Mouse (Mus musculus) limb, embryonic 11.5 days (tissue): ENCODE results near the gene Cacna1d. TPM values are rescaled to one million over a fixed set of nuclear protein-coding genes. Genes with fewer than 3 reads are reported as not detected.

Experiments
- ATAC-seq: fragments of 200-750 bp; cut with Nextera tagmentation; 2 replicates; pipeline ENCODE4 v1.8.0; 2017; ENCODE audit warnings: low read depth; ENCODE audit not compliant: insufficient number of reproducible peaks, low FRiP score, low TSS enrichment
- DNase-seq: peaks from one replicate; pipeline ENCODE4 v3.0.0-alpha.2; 2015; ENCODE audit warnings: low spot score
- H3K27ac ChIP-seq: fragments of 300-500 bp; sonication (generic); replicated peaks from 2 replicates; pipeline ENCODE4 v1.5.1; 2014; ENCODE audit warnings: low read depth, mild to moderate bottlenecking, low read length
- H3K27me3 ChIP-seq: fragments of 300-500 bp; sonication (generic); 2 replicates; pipeline ENCODE4 v1.6.1; 2014; ENCODE audit warnings: mild to moderate bottlenecking, low read length, mixed read lengths; ENCODE audit not compliant: control insufficient read depth, insufficient read depth
- H3K36me3 ChIP-seq: fragments of 300-500 bp; sonication (generic); 2 replicates; pipeline ENCODE4 v1.6.1; 2014; ENCODE audit warnings: mild to moderate bottlenecking, low read length, moderate library complexity, mixed read lengths; ENCODE audit not compliant: control insufficient read depth, insufficient read depth
- H3K4me1 ChIP-seq: fragments of 300-500 bp; sonication (generic); 2 replicates; pipeline ENCODE4 v1.6.1; 2014; ENCODE audit warnings: low read length, mixed read lengths; ENCODE audit not compliant: control insufficient read depth, insufficient read depth
- H3K4me2 ChIP-seq: fragments of 300-500 bp; sonication (generic); 2 replicates; pipeline ENCODE4 v1.6.1; 2014; ENCODE audit warnings: low read depth, mild to moderate bottlenecking, moderate library complexity; ENCODE audit not compliant: severe bottlenecking
- H3K4me3 ChIP-seq: fragments of 300-500 bp; sonication (generic); 2 replicates; pipeline ENCODE4 v1.5.1; 2014; ENCODE audit warnings: low read depth, low read length
- H3K9ac ChIP-seq: fragments of 300-500 bp; sonication (generic); 2 replicates; pipeline ENCODE4 v1.6.1; 2014; ENCODE audit warnings: mild to moderate bottlenecking, low read length
- H3K9me3 ChIP-seq: fragments of 300-500 bp; sonication (generic); 2 replicates; pipeline ENCODE4 v1.6.1; 2016; ENCODE audit warnings: low read length; ENCODE audit not compliant: control insufficient read depth
- WGBS: fragments of 180-500 bp; shearing (Covaris S2); extraction: QIAGEN DNeasy Blood & Tissue Kit; methylation state at CpG from one replicate; pipeline ENCODE4 v1.1.7; 2014; 5-methylcytosine and 5-hydroxymethylcytosine counted together
- polyA plus RNA-seq: library from polyadenylated mRNA; unstranded; fragments of >200 nt; fragmentation: Nextera tagmentation; extraction: Ambion mirVana; gene quantifications from 2 replicates; pipeline ENCODE4 v1.2.1, GENCODE M21; 2014

Cacna1d gene
- polyA plus RNA-seq, 1 experiment from 2014 or later: 2.1 TPM

- no peak for ATAC-seq
- no peak for DNase-seq
- Histone ChIP-seq H3K36me3 (no peaks in the 10 kb centered on the region), H3K4me1 (no peaks in the 10 kb centered on the region), H3K27me3 (no peaks in the 10 kb centered on the region), H3K9me3 (no peaks in the 10 kb centered on the region), H3K4me3 (no peak overlapping the region), H3K4me2 (no peak overlapping the region), H3K9ac (no peak overlapping the region), H3K27ac (no peak overlapping the region)
- WGBS: 71% methylated on average over 6 of the region's 6 CpGs
These were observed 385.7 kb downstream of the Cacna1d start for GRCm38 (mm10) chr14:30105551-30105950.

DNA sequence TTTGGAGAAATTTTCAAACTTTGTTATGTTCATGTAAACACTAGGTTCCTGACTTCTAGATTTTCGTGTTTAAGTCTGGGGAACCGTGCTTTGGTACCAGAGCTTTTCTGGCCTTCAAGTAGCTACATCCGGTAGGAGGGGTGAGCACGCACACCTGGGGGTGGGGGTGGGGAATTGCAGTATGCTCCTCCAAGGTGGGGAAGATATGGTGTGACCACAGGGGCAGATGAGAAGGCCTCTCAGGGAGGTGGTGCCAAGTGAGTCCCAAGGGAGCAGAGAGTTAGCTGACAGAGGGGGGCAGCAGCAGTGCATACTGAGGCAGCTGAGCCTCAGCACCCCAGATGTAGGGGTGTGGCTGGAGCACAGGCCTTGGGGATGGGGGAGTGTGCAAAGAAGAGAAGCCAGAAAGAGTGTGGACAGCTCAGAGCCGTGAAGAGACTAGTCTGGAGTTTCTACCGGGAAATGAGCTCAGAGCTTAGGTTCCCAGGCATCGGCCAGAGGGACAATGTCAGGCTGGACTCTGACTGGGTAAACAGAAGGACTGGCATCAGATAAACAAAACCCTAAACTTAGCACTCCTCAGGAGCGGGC is 387.2 kb downstream of the Cacna1d start:
- no peak overlapping the region for H3K4me2 ChIP-seq
- DNase-seq (no peak), ATAC-seq (no peak)
- no peaks in the 10 kb centered on the region for H3K27me3 ChIP-seq
- H3K27ac ChIP-seq: no peak overlapping the region
- no peaks in the 10 kb centered on the region for H3K9me3 ChIP-seq
- no peaks in the 10 kb centered on the region for H3K36me3 ChIP-seq
- no peak overlapping the region for H3K4me3 ChIP-seq
- H3K4me1 ChIP-seq: no peaks in the 10 kb centered on the region
- H3K9ac ChIP-seq: no peak overlapping the region
- WGBS: 60% methylated on average over 8 of the region's 8 CpGs

- no peak for ATAC-seq
- WGBS: 61% methylated on average over 5 of the region's 5 CpGs
- no peak overlapping the region for H3K27ac ChIP-seq
These were observed 394.0 kb downstream of the Cacna1d start for GRCm38 (mm10) chr14:30097239-30097638.

GRCm38 (mm10) chr14:30092426-30092825 is 398.8 kb downstream of the Cacna1d start:
- no peaks in the 10 kb centered on the region for H3K27me3 ChIP-seq
- no peaks in the 10 kb centered on the region for H3K4me1 ChIP-seq
- H3K27ac ChIP-seq: no peak overlapping the region
- H3K4me3 ChIP-seq: no peak overlapping the region
- DNase-seq: no peak
- H3K9ac ChIP-seq: no peak overlapping the region
- no peaks in the 10 kb centered on the region for H3K36me3 ChIP-seq
- 81% methylated on average over 4 of the region's 4 CpGs for WGBS
- H3K4me2 ChIP-seq: no peak overlapping the region
- ATAC-seq: no peak
- H3K9me3 ChIP-seq: no peaks in the 10 kb centered on the region

More at GRCm38 (mm10) chr14:30097239-30097638, 394.0 kb downstream of the Cacna1d start:
- H3K4me1 ChIP-seq: no peaks in the 10 kb centered on the region
- DNase-seq: no peak
- H3K9me3 ChIP-seq: no peaks in the 10 kb centered on the region
- no peaks in the 10 kb centered on the region for H3K27me3 ChIP-seq
- no peak overlapping the region for H3K4me3 ChIP-seq
- no peak overlapping the region for H3K9ac ChIP-seq
- no peak overlapping the region for H3K4me2 ChIP-seq
- H3K36me3 ChIP-seq: no peaks in the 10 kb centered on the region

DNA sequence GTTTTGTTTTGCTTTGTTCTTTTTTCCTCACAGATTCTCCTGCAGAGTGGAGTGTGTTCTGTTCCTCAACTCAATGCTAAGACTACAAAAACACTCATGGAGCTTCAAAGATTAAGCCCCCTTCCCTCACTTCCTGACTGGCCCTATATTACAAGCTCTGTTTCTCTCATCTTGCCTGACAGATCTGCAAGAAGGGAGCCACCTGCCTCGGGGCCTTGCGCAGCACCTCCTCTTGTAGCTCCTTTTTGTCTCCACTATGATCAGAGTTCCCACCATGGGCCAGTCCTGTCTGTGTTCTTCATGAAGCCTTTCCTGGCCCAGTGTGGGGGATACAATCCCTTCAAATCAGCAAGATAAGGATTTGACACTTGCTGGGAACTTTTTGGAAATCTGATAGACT is 399.2 kb downstream of the Cacna1d start:
- H3K4me1 ChIP-seq: no peaks in the 10 kb centered on the region
- DNase-seq (no peak), ATAC-seq (no peak)
- no peak overlapping the region for H3K27ac ChIP-seq
- H3K4me3 ChIP-seq: no peak overlapping the region
- H3K9me3 ChIP-seq: no peaks in the 10 kb centered on the region
- H3K9ac ChIP-seq: no peak overlapping the region
- no peaks in the 10 kb centered on the region for H3K27me3 ChIP-seq
- H3K4me2 ChIP-seq: no peak overlapping the region
- H3K36me3 ChIP-seq: no peaks in the 10 kb centered on the region
- WGBS: 79% methylated on average over 2 of the region's 2 CpGs

GRCm38 (mm10) chr14:30079729-30080128 is 411.5 kb downstream of the Cacna1d start:
- Histone ChIP-seq H3K27me3 (no peaks in the 10 kb centered on the region), H3K36me3 (no peaks in the 10 kb centered on the region), H3K4me3 (no peak overlapping the region), H3K4me1 (no peaks in the 10 kb centered on the region), H3K9ac (no peak overlapping the region), H3K4me2 (no peak overlapping the region), H3K27ac (no peak overlapping the region), H3K9me3 (no peaks in the 10 kb centered on the region)
- ATAC-seq (no peak), DNase-seq (no peak)
- 86% methylated on average over 4 of the region's 4 CpGs for WGBS

GRCm38 (mm10) chr14:30078115-30078808 is 413.0 kb downstream of the Cacna1d start:
- H3K27me3 ChIP-seq: no peaks in the 10 kb centered on the region
- no peak overlapping the region for H3K9ac ChIP-seq
- no peaks in the 10 kb centered on the region for H3K36me3 ChIP-seq
- H3K4me3 ChIP-seq: no peak overlapping the region
- no peak overlapping the region for H3K4me2 ChIP-seq
- ATAC-seq (no peak), DNase-seq (no peak)
- H3K4me1 ChIP-seq: no peaks in the 10 kb centered on the region
- H3K27ac ChIP-seq: no peak overlapping the region
- 83% methylated on average over 15 of the region's 15 CpGs for WGBS
- no peaks in the 10 kb centered on the region for H3K9me3 ChIP-seq

GRCm38 (mm10) chr14:30075268-30075887 is 415.9 kb downstream of the Cacna1d start:
- H3K4me1 ChIP-seq: no peaks in the 10 kb centered on the region
- 77% methylated on average over 7 of the region's 7 CpGs for WGBS
- no peak for ATAC-seq

More at GRCm38 (mm10) chr14:30075268-30075887, 415.9 kb downstream of the Cacna1d start:
- Histone ChIP-seq H3K9me3 (no peaks in the 10 kb centered on the region), H3K27me3 (no peaks in the 10 kb centered on the region), H3K27ac (no peak overlapping the region), H3K4me2 (no peak overlapping the region), H3K4me3 (no peak overlapping the region), H3K9ac (no peak overlapping the region), H3K36me3 (no peaks in the 10 kb centered on the region)
- no peak for DNase-seq
